Mouse (Mus musculus): ENCODE data around the gene Bax.

- TF ChIP-seq EP300 (IDR thresholded peaks at IDR 0.05; ENCODE audit: low read depth) (no peak), CTCF (IDR thresholded peaks at IDR 0.05; ENCODE audit: low read depth) (0 out of 2 replicates have a peak, but pooled peaks have one; percentile 11)
Observed at GRCm38 (mm10) chr7:45465549-45465948, 1.1 kb downstream of the Bax start.
